Mouse (Mus musculus) midbrain, embryonic 11.5 days (tissue): ENCODE results near the gene Mpped2. TPM values are rescaled to one million over a fixed set of nuclear protein-coding genes. Genes with fewer than 3 reads are reported as not detected.

Source experiments
- ATAC-seq: fragments of 200-750 bp; cut with Nextera tagmentation; 2 replicates; pipeline ENCODE4 v1.8.0; 2017; ENCODE audit warnings: moderate TSS enrichment, moderate library complexity; ENCODE audit not compliant: low FRiP score
- DNase-seq: peaks from one replicate; pipeline ENCODE4 v3.0.0; 2015; ENCODE audit warnings: low spot score; ENCODE audit errors: missing footprints
- H3K27ac ChIP-seq: fragments of 300-500 bp; sonication (generic); 2 replicates; pipeline ENCODE4 v1.5.1; 2014; ENCODE audit warnings: low read depth, low read length
- H3K27me3 ChIP-seq: fragments of 300-500 bp; sonication (generic); 2 replicates; pipeline ENCODE4 v1.6.1; 2014; ENCODE audit warnings: mild to moderate bottlenecking, low read length, moderate library complexity, mixed read lengths; ENCODE audit not compliant: control insufficient read depth, insufficient read depth
- H3K36me3 ChIP-seq: fragments of 300-500 bp; sonication (generic); 2 replicates; pipeline ENCODE4 v1.6.1; 2014; ENCODE audit warnings: mild to moderate bottlenecking, low read length, moderate library complexity, mixed read lengths; ENCODE audit not compliant: control insufficient read depth, insufficient read depth
- H3K4me1 ChIP-seq: fragments of 300-500 bp; sonication (generic); 2 replicates; pipeline ENCODE4 v1.6.1; 2014; ENCODE audit warnings: low read length; ENCODE audit not compliant: control insufficient read depth, insufficient read depth
- H3K4me2 ChIP-seq: fragments of 300-500 bp; sonication (generic); 2 replicates; pipeline ENCODE4 v1.6.1; 2014; ENCODE audit warnings: mild to moderate bottlenecking, moderate library complexity
- H3K4me3 ChIP-seq: fragments of 300-500 bp; sonication (generic); 2 replicates; pipeline ENCODE4 v1.5.1; 2014; ENCODE audit warnings: low read depth, low read length
- H3K9ac ChIP-seq: fragments of 300-500 bp; sonication (generic); 2 replicates; pipeline ENCODE4 v1.6.1; 2014; ENCODE audit warnings: low read length
- H3K9me3 ChIP-seq: fragments of 300-500 bp; sonication (generic); 2 replicates; pipeline ENCODE4 v1.6.1; 2016; ENCODE audit warnings: low read length; ENCODE audit not compliant: control insufficient read depth
- WGBS: fragments of 180-500 bp; shearing (Covaris S2); extraction: QIAGEN DNeasy Blood & Tissue Kit; methylation state at CpG from one replicate; pipeline ENCODE4 v1.1.7; 2014; 5-methylcytosine and 5-hydroxymethylcytosine counted together
- polyA plus RNA-seq: library from polyadenylated mRNA; unstranded; fragments of >200 nt; fragmentation: Nextera tagmentation; extraction: Ambion mirVana; gene quantifications from 2 replicates; pipeline ENCODE4 v1.2.1, GENCODE M21; 2014

Mpped2 gene
- polyA plus RNA-seq, 1 experiment from 2014 or later = 43.9 TPM

DNA sequence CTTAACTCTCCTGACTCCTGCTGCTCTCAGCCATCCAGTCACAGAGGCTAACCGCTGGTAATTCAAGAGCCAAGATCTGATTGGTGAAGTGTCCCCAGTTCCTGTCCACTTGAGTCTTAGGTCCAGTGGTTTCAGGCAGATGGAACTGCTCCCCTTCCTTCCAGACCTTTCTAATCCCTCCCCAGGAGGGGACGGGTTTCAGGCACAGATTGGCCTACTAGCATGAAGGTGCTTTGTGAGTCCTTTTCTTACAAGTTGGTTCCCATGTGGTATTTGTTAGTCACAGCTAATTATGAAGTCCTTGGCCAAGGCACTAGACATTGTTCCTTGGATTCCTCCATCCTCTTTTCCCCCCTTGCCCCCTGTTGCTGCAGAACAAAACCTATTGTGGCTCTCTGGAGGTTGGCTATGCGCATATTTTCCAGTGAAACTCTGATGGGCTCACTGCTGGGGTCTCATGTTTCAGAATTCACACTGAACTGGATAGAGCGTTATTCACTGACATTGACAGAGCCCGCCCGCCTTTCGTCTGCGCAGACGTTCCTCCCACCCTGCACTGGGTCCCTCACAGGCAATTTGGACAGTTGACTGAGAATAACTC, 163.4 kb downstream of the Mpped2 start:
- H3K9me3 ChIP-seq = no peaks in the 10 kb centered on the region
- H3K4me3 ChIP-seq = no peak overlapping the region
- no peak overlapping the region for H3K9ac ChIP-seq
- no peaks in the 10 kb centered on the region for H3K36me3 ChIP-seq
- WGBS = 13% methylated on average over 9 of the region's 9 CpGs
- DNase-seq (peak; percentile 91), ATAC-seq (peak; percentile 75)
- H3K4me2 ChIP-seq = no peak overlapping the region
- peaks cover 29% of the 10 kb centered on the region for H3K4me1 ChIP-seq
- H3K27ac ChIP-seq = peak overlapping the region; percentile 47
- no peaks in the 10 kb centered on the region for H3K27me3 ChIP-seq

DNA sequence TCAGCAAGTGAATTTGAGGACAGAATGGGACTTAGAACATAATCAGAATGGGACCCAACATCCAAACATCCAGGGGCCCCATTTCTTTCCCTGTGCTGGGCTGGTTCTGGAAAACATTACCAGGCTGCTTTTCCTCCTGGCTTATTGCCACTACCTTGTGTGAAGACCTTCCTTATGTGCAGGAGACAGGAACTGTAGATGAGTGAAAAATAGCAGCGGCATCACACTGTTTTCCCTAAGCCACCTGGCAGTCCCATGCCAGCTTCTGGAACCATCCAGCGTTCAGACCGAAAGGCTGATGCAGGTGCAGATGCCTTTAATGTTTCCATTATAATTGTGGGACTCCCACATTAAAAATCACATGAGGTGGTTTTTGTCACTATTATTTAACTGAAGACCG, 164.2 kb downstream of the Mpped2 start:
- Histone ChIP-seq H3K4me2 (no peak overlapping the region), H3K27me3 (no peaks in the 10 kb centered on the region), H3K4me3 (no peak overlapping the region), H3K9ac (no peak overlapping the region), H3K36me3 (no peaks in the 10 kb centered on the region), H3K9me3 (no peaks in the 10 kb centered on the region), H3K4me1 (peaks cover 29% of the 10 kb centered on the region), H3K27ac (no peak overlapping the region)
- DNase-seq (peak; percentile 80), ATAC-seq (no peak)
- 93% methylated on average over 4 of the region's 4 CpGs for WGBS

DNA sequence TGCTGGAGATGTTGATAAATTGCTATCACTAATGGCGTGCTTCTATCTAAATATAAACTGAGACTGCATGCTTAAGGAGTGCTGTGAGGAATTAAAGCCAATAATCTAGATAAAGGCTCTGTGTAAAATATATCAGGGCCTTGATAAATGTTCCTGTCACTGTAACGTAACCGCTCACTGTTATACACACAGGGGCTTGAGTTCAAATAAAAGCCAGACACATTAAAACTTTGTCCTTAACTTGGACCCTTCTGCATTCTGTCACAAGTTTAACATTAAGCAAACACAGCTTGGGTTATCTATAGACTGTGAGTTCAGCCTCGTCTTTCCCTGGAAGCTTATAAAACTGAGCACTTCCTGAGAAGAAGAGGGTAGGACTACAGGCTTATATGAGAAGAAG, 164.6 kb downstream of the Mpped2 start:
- H3K27me3 ChIP-seq = no peaks in the 10 kb centered on the region
- DNase-seq (peak; percentile 83), ATAC-seq (no peak)
- H3K4me3 ChIP-seq = no peak overlapping the region
- H3K9me3 ChIP-seq = no peaks in the 10 kb centered on the region
- H3K4me1 ChIP-seq = peaks cover 29% of the 10 kb centered on the region
- 89% methylated on average over 4 of the region's 4 CpGs for WGBS
- H3K36me3 ChIP-seq = no peaks in the 10 kb centered on the region
- no peak overlapping the region for H3K9ac ChIP-seq
- H3K27ac ChIP-seq = no peak overlapping the region
- no peak overlapping the region for H3K4me2 ChIP-seq

DNA sequence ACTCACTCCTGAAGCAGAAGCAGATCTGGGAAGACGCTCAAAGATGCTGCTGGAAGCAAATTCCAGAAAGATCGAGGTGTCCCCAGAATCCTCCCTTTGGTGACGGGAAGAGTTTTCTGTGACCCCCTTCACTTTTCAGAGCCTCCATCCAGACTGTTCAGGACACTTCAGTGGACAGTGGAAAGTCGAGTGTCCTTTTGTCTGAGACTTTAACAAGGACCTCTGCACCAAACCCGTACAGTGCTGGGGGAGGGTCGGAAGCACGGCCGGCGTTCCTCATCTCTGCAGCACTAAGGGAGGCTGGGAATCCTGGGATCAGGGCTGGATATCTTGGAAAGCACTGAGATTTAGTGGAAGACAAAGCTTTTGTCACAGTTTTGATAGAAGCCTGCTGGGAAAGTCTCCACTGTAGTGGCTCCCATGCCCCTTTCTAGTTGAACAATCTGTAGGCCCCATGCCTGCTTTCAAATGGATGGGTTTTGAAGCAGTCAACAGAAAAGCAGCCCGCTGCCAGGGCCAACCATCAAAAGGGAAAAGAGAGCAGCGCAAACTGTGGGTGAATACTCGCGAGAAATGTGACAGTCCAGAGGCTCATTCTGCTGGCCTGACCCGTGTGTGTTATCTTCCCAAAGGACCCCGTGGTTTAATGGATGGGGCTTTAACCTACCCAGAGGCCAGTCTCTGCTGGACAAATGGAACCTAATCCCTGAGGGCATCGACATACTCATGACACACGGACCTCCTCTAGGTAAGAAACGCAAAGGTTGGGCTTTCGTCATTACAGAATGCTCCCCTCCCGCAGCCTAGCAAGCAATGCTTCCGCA, 168.0 kb downstream of the Mpped2 start:
- Histone ChIP-seq H3K4me2 (no peak overlapping the region), H3K9me3 (no peaks in the 10 kb centered on the region), H3K27ac (peak overlapping the region; percentile 12; the same call in 1 of the 2 replicates), H3K4me1 (peaks cover 10% of the 10 kb centered on the region), H3K9ac (no peak overlapping the region), H3K36me3 (no peaks in the 10 kb centered on the region), H3K27me3 (no peaks in the 10 kb centered on the region), H3K4me3 (no peak overlapping the region)
- DNase-seq (peak; percentile 84), ATAC-seq (peak; percentile 34)
- 68% methylated on average over 21 of the region's 21 CpGs for WGBS

DNA sequence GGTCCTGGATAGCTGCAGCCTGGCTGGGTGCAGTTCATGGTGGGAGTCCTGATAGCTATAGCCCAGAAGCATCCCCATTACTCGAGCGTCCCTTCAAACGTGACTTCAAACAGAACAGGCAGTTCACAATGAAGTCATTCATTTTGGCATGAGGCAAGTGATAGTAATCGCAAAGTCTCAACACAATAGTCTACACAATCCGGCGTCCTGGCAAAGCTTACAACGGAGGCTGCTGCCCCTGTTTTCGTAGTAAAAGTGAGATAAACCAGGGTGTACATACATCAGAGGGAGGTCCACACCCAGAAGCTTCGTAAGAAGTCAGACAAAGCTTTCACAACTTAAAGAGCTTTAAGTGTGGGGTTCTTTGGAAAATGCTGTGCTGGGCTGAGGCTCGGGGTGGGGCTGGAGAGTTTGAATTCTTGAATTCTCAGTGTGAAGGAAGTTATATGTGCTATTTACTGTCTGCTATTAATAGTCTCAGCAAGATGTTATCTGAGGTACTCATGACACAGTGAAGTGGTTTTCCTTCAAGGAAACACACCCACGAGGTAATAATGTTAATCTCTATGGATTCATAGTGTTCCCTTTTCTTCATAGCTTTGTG, 170.1 kb downstream of the Mpped2 start:
- Histone ChIP-seq H3K4me1 (peaks cover 3% of the 10 kb centered on the region; the same call in 1 of the 2 replicates), H3K27ac (no peak overlapping the region), H3K4me2 (no peak overlapping the region), H3K9ac (no peak overlapping the region), H3K4me3 (no peak overlapping the region), H3K27me3 (no peaks in the 10 kb centered on the region), H3K36me3 (no peaks in the 10 kb centered on the region), H3K9me3 (no peaks in the 10 kb centered on the region)
- DNase-seq (no peak), ATAC-seq (no peak)
- WGBS = 76% methylated on average over 11 of the region's 11 CpGs

DNA sequence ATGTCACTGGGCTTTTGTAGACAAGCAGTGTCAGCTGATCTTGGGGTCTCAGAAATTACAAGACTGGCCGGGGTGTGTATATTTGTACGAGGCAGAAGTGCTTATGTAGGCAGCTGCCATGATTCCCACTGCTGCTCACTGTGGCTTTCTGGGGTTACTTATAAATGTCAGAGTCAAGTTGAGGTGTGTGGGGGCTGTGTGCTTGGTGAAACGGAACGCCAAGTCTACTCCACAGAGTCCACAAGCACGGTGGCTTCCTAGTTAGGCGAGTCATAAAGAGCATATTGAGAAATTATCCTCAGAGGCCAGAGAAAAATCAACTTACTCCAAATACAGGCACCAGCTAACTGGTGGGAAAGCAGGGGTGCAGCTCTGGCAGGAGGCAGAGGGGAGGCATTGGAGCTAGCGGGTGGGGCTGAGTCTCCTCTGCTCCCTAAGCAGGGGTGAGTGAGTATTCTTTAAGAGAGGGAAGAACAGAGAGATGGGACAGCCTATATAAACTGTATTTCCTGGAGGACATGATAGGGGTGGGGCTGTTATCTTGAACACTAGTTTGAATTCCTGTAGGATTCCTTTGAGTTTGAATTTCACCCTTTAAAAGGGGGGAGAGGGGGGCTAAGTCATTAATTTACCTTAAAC, 172.2 kb downstream of the Mpped2 start:
- peaks cover 3% of the 10 kb centered on the region; the same call in 1 of the 2 replicates for H3K4me1 ChIP-seq
- no peaks in the 10 kb centered on the region for H3K27me3 ChIP-seq
- no peaks in the 10 kb centered on the region; the same call in 1 of the 2 replicates for H3K36me3 ChIP-seq
- DNase-seq (no peak), ATAC-seq (no peak)
- H3K27ac ChIP-seq = no peak overlapping the region
- H3K9me3 ChIP-seq = no peaks in the 10 kb centered on the region
- H3K4me3 ChIP-seq = no peak overlapping the region
- no peak overlapping the region for H3K4me2 ChIP-seq
- no peak overlapping the region for H3K9ac ChIP-seq
- 87% methylated on average over 7 of the region's 7 CpGs for WGBS

DNA sequence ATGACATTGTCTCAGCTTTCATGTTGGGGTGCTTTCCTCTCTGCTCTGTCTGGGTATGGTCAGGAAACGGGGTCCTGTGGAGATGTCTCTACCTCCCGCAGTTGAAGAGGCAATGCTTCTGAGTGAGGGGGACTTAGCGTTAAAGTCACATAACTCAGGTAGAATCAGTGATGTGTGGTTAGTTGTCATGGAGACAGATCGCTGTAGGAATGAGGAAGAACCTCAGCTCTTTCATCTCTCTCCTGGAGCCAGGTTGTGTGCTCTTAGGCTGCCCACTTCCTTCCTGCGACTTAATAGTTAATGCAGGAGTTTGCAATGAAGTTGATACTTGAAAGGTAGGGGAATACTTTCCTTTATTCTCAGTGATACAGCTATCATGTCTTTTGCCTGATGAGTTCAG, 173.2 kb downstream of the Mpped2 start:
- Histone ChIP-seq H3K9ac (no peak overlapping the region), H3K27ac (no peak overlapping the region), H3K4me2 (no peak overlapping the region), H3K27me3 (no peaks in the 10 kb centered on the region), H3K36me3 (no peaks in the 10 kb centered on the region; the same call in 1 of the 2 replicates), H3K4me1 (no peaks in the 10 kb centered on the region; the same call in 1 of the 2 replicates), H3K4me3 (no peak overlapping the region), H3K9me3 (no peaks in the 10 kb centered on the region)
- DNase-seq (no peak), ATAC-seq (no peak)
- WGBS = 67% methylated on average over 5 of the region's 5 CpGs

DNA sequence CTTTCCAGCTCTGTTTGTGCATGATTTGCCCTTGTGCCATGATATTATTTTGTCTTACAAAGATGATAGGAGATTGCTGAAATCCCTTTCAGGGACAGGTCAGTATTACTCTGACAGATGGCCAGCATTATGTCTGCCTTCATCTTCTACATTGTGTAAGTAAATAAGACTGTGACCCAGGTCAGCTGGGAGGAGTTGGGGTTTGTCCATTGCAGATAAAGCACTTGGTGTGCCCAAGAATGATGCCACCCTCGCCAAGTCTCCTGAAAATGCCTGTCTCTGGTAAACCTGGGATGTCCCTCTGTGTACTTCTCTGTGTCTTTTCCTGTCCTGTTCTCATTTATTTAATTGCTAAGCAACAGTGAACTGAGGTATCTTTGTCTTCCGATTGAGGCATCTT, 177.8 kb downstream of the Mpped2 start:
- Histone ChIP-seq H3K4me2 (no peak overlapping the region), H3K27me3 (no peaks in the 10 kb centered on the region), H3K9ac (no peak overlapping the region), H3K4me3 (no peak overlapping the region), H3K9me3 (no peaks in the 10 kb centered on the region), H3K36me3 (no peaks in the 10 kb centered on the region; the same call in 1 of the 2 replicates), H3K27ac (no peak overlapping the region), H3K4me1 (no peaks in the 10 kb centered on the region)
- WGBS = 77% methylated on average over 2 of the region's 2 CpGs
- ATAC-seq (no peak), DNase-seq (no peak)
